Mouse (Mus musculus) C2C12 (cell line): ENCODE measurements at regions not wholly inside any gene's neighbourhood (a gene's known extent, or its start where the extent isn't known, plus 50 kb on each side); places are given as distances from the start of the nearest gene placed in this dataset.

Experiments used
- H3K27me3 ChIP-seq: one replicate; pipeline ENCODE4 v1.6.1; 2011; ENCODE audit not compliant: control insufficient read depth, insufficient read depth, insufficient read length
- H3K36me3 ChIP-seq: one replicate; pipeline ENCODE4 v1.6.1; 2011; ENCODE audit not compliant: control insufficient read depth, insufficient read depth
- H3K4me3 ChIP-seq: one replicate; pipeline ENCODE4 v1.5.1; 2011; ENCODE audit warnings: mild to moderate bottlenecking, control low read depth; ENCODE audit not compliant: poor library complexity, insufficient read depth, severe bottlenecking
- H3K79me2 ChIP-seq: one replicate; pipeline ENCODE4 v1.6.1; 2011; ENCODE audit not compliant: control insufficient read depth, insufficient read depth
- H3K79me3 ChIP-seq: one replicate; pipeline ENCODE4 v1.6.1; 2011; ENCODE audit warnings: low read depth, control low read depth
- H3ac ChIP-seq: one replicate; pipeline ENCODE3; 2011; ENCODE audit warnings: low read depth; ENCODE audit not compliant: control insufficient read depth, insufficient read length
- CEBPB ChIP-seq: IDR thresholded peaks from one replicate; pipeline ENCODE4 v1.6.1; 2011; ENCODE audit warnings: low read depth, mild to moderate bottlenecking, control low read depth, moderate library complexity
- CTCF ChIP-seq: IDR thresholded peaks from one replicate; pipeline ENCODE4 v1.5.1; 2011; ENCODE audit not compliant: control insufficient read depth, insufficient read depth, insufficient read length
- FOSL1 ChIP-seq: IDR thresholded peaks from one replicate; pipeline ENCODE4 v1.8.0; 2011; ENCODE audit warnings: mild to moderate bottlenecking, low read length; ENCODE audit not compliant: poor library complexity, insufficient read depth, severe bottlenecking
- MAX ChIP-seq: IDR thresholded peaks from one replicate; pipeline ENCODE4 v1.6.1; 2011; ENCODE audit warnings: mild to moderate bottlenecking, control low read depth
- MYOD1 ChIP-seq: IDR thresholded peaks from one replicate; pipeline ENCODE4 v1.6.1; 2011; ENCODE audit warnings: low read depth; ENCODE audit not compliant: control insufficient read depth, insufficient read length
- MYOG ChIP-seq: IDR thresholded peaks from one replicate; pipeline ENCODE4 v1.6.1; 2011; ENCODE audit not compliant: control insufficient read depth, insufficient read length; ENCODE audit errors: extremely low read depth
- USF1 ChIP-seq: IDR thresholded peaks from one replicate; pipeline ENCODE4 v1.6.1; 2011; ENCODE audit warnings: low read depth, mild to moderate bottlenecking, control low read depth, moderate library complexity

DNA sequence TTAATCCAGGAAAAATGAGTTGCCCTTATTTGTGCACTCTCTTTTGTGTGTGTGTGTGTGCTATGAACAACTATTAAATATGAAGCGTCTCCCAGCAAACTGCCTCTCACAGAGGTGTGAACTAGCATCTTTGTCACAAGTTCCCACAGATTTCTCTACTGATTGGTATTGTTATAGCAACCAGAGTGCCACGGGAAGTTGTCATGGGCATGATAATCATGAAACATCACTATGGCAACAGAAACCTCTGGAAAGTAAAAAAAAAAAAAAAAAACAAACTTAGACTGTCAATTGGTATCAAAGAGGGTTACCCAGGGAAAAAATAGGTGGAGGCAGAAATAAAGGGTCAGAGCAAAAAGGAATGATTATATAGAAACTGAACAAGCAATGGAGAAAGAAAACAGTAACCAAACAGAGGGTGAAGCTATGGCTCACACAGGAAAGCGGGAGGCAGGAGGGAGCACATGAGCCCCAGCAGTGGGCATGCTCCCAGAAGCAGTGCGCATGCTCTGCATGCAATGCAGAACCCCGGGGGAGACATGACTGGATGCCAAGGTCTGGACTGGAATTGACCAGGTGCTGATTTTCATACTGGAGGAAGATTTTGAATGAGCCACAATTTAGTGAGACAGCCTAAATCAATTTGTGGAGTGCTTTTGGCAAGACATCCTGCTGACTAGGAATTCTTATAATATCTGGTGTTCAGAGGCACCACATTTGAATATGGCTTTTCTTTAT lies 58.9 kb upstream of the Slc9a9 start:
- H3K27me3 ChIP-seq, result no peaks in the 10 kb centered on the region
- H3K36me3 ChIP-seq, result no peaks in the 10 kb centered on the region
- no peaks in the 10 kb centered on the region for H3K79me2 ChIP-seq
- no peak overlapping the region for H3K4me3 ChIP-seq
- H3ac ChIP-seq, result no peak overlapping the region
- no peaks in the 10 kb centered on the region for H3K79me3 ChIP-seq
- no peak for TF ChIP-seq MYOG
- no peak for TF ChIP-seq CEBPB
- no peak for TF ChIP-seq FOSL1
- no peak for TF ChIP-seq MYOD1
- TF ChIP-seq MAX, result no peak

DNA sequence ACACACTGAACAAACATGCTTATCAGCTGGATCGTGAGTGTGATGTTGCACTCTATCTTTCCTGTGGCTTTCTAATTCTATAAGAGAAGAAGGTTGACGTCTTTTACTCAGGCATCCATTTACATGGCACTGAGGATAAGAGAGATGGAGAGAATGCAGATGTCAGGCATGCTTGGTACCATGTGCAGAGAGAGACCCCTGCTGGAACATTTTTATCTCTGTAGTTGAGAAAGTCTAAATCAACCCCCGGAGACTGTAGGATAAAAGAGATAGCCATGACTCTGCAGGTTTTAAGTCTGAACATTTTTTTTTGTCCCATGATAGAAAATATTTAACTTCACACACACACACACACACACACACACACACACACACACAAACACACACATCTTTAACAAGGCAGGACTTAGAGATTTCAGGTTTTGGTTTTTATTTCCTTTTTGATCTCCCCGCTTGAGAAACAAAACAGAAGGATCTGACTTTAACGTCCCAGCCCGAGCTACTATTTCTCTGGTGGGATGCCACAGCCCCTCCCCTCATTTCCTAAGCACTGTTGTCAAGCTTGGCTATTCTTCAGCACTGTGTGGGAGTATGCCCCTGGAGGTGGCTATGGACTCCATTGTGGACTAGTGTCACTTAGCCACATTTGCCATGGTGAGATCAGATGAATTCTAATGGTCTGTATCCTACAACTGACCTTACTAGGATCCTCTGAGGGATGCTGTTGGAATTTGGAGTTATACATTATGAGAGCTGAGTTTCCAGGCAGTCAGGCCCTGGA lies 55.6 kb upstream of the Slc9a9 start:
- no peaks in the 10 kb centered on the region for H3K79me3 ChIP-seq
- H3K4me3 ChIP-seq, result no peak overlapping the region
- no peaks in the 10 kb centered on the region for H3K27me3 ChIP-seq
- no peaks in the 10 kb centered on the region for H3K79me2 ChIP-seq
- no peak overlapping the region for H3ac ChIP-seq
- TF ChIP-seq MYOD1 (no peak), MAX (no peak), USF1 (no peak), MYOG (no peak), FOSL1 (no peak), CTCF (no peak), CEBPB (no peak)
- H3K36me3 ChIP-seq, result no peaks in the 10 kb centered on the region

GRCm38 (mm10) chr9:94615205-94615604 lies 54.5 kb upstream of the Slc9a9 start:
- H3K27me3 ChIP-seq, result no peaks in the 10 kb centered on the region
- H3K36me3 ChIP-seq, result no peaks in the 10 kb centered on the region
- no peaks in the 10 kb centered on the region for H3K79me2 ChIP-seq
- H3K79me3 ChIP-seq, result no peaks in the 10 kb centered on the region
- TF ChIP-seq USF1 (no peak), MAX (no peak), FOSL1 (no peak), MYOG (no peak), CTCF (no peak), CEBPB (no peak), MYOD1 (no peak)
- H3K4me3 ChIP-seq, result no peak overlapping the region
- H3ac ChIP-seq, result no peak overlapping the region

DNA sequence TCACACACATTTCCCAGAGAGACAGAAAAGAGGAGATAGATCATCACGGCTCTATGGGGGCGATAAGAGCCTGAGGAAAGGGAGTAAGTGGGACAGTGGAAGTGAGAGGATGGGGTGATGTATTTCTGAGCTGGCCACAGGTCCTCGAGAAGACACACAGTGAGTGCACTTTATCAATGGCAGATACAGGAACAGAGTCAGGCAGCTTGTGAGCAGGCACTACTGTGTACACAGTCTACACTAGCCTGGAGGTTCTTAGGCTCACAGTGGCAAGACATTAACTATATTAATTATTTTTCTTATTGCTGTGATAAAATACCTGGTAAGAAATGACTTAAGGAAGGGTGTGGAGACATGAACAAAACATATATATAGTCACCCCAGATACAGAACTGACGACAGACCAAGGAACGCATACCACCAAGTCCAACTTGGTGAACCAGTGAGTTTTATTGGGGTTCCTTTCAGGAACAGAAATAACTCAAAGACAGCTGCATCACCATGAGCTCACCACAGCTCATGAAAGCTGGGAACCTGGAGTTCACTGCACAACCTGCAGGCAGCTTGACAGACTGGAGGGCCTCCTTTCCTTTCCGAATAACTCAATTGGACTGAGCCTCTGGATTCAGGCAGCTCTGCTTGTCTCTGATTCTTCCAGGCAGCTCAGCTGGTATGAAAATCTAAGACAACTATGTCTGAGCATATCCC lies 51.5 kb upstream of the Slc9a9 start:
- no peak for TF ChIP-seq MYOG
- no peak for TF ChIP-seq USF1
- no peak for TF ChIP-seq MYOD1
- TF ChIP-seq CEBPB, result no peak
- TF ChIP-seq CTCF, result no peak
- no peak for TF ChIP-seq FOSL1
- no peak for TF ChIP-seq MAX

More for the DNA sequence above, 51.5 kb upstream of the Slc9a9 start:
- Histone ChIP-seq H3ac (no peak overlapping the region), H3K27me3 (no peaks in the 10 kb centered on the region), H3K4me3 (no peak overlapping the region), H3K79me2 (no peaks in the 10 kb centered on the region), H3K79me3 (no peaks in the 10 kb centered on the region), H3K36me3 (no peaks in the 10 kb centered on the region)
